Mouse (Mus musculus) intestine, embryonic 14.5 days (tissue): ENCODE data around the gene Mettl15. TPM values are rescaled to one million over a fixed set of nuclear protein-coding genes. Genes with fewer than 3 reads are reported as not detected.

Source experiments
- ATAC-seq: fragments of 200-750 bp; cut with Nextera tagmentation; replicated peaks from 2 replicates; pipeline ENCODE4 v1.8.0; 2017; ENCODE audit warnings: low read depth, moderate number of reproducible peaks, moderate TSS enrichment, moderate library complexity; ENCODE audit not compliant: low FRiP score, low TSS enrichment
- DNase-seq: peaks from one replicate; pipeline ENCODE4 v3.0.0-alpha.2; 2018; ENCODE audit warnings: low spot score
- H3K27ac ChIP-seq: fragments of 300-500 bp; sonication (generic); 2 replicates; pipeline ENCODE4 v1.5.1; 2014; ENCODE audit warnings: low read depth, mild to moderate bottlenecking, control low read depth
- H3K27me3 ChIP-seq: fragments of 300-500 bp; sonication (generic); replicated peaks from 2 replicates; pipeline ENCODE4 v1.6.1; 2014; ENCODE audit warnings: low read length, control low read depth; ENCODE audit not compliant: control insufficient read depth, insufficient read depth
- H3K36me3 ChIP-seq: fragments of 300-500 bp; sonication (generic); 2 replicates; pipeline ENCODE4 v1.6.1; 2014; ENCODE audit warnings: low read length, control low read depth; ENCODE audit not compliant: control insufficient read depth, insufficient read depth
- H3K4me1 ChIP-seq: fragments of 300-500 bp; sonication (generic); replicated peaks from 2 replicates; pipeline ENCODE4 v1.6.1; 2014; ENCODE audit warnings: low read length, control low read depth, mixed read lengths; ENCODE audit not compliant: control insufficient read depth, insufficient read depth
- H3K4me2 ChIP-seq: fragments of 300-500 bp; sonication (generic); 2 replicates; pipeline ENCODE4 v1.6.1; 2014; ENCODE audit warnings: low read length
- H3K4me3 ChIP-seq: fragments of 300-500 bp; sonication (generic); 2 replicates; pipeline ENCODE4 v1.5.1; 2014; ENCODE audit warnings: low read depth, low read length, control low read depth, mixed read lengths
- H3K9ac ChIP-seq: fragments of 300-500 bp; sonication (generic); 2 replicates; pipeline ENCODE4 v1.6.1; 2014; ENCODE audit warnings: mild to moderate bottlenecking, low read length
- H3K9me3 ChIP-seq: fragments of 300-500 bp; sonication (generic); 2 replicates; pipeline ENCODE4 v1.6.1; 2016; ENCODE audit warnings: low read length, control low read depth; ENCODE audit not compliant: control insufficient read depth
- WGBS: fragments of 180-500 bp; shearing (Covaris S2); extraction: QIAGEN DNeasy Blood & Tissue Kit; methylation state at CpG from one replicate; pipeline ENCODE4 v1.1.7; 2014; 5-methylcytosine and 5-hydroxymethylcytosine counted together
- polyA plus RNA-seq: library from polyadenylated mRNA; unstranded; fragments of >200 nt; fragmentation: Nextera tagmentation; extraction: Ambion mirVana; gene quantifications from 2 replicates; pipeline ENCODE4 v1.2.1, GENCODE M21; 2014

Gene Mettl15
- polyA plus RNA-seq, 1 experiment from 2014 or later = 10.6 TPM

DNA sequence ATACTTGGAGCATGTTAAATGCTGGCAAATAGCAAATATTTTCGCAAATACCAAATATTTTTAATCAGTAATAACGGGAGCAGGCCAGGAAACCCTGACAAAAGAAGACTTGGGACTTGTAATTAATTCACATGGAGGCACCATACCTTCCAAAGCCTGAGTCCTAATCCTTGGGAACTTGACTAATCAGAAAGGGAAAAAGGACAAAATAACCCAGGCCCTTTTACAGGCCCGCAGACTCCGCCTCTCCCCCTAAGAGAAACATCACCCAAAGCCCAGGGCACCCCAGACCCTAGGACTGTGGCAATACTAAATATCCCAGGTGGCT lies 312 bp downstream of the Mettl15 start:
- DNase-seq = no peak
- ATAC-seq = no peak
- H3K4me2 ChIP-seq = peak overlapping the region; percentile 69
- H3K9ac ChIP-seq = peak overlapping the region; percentile 70
- H3K4me1 ChIP-seq = peaks cover 11% of the 10 kb centered on the region
- H3K9me3 ChIP-seq = no peaks in the 10 kb centered on the region
- H3K27ac ChIP-seq = 0 out of 2 replicates have a peak overlapping the region, but pooled peaks have one; percentile 2
- H3K27me3 ChIP-seq = no peaks in the 10 kb centered on the region
- 6% methylated on average over 4 of the region's 4 CpGs for WGBS
- peak overlapping the region; percentile 61 for H3K4me3 ChIP-seq
- H3K36me3 ChIP-seq = 0 out of 2 replicates have a peak, but pooled peaks cover 3% of the 10 kb centered on the region

DNA sequence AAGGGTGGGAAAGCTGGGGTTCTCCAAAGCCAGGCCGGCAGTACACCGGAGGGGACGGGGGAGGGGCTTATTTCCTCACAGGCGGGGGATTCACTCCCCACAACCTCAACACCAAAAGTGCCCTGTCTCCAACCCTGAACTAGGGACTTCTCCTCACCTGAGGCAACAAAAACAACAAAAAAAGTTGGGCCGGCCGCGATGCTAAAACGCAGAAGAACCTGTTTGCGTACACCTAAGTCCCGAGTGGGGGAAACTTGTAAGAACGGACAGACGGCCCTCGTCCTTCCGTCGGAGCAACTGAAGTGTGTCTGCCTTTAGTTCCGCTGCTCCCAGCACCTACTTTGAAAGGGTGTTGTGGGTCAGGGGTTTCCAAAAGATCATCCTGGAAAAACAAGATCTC lies 2.5 kb downstream of the Mettl15 start:
- WGBS = under 1% methylated on average over 16 of the region's 16 CpGs
- no peak for ATAC-seq
- Histone ChIP-seq H3K27ac (peak overlapping the region; percentile 29; the same call in 1 of the 2 replicates), H3K9ac (peak overlapping the region; percentile 59), H3K4me3 (peak overlapping the region; percentile 60), H3K9me3 (no peaks in the 10 kb centered on the region), H3K36me3 (no peaks in the 10 kb centered on the region), H3K27me3 (no peaks in the 10 kb centered on the region), H3K4me1 (peaks cover 11% of the 10 kb centered on the region), H3K4me2 (peak overlapping the region; percentile 50)
- DNase-seq = peak; percentile 88

DNA sequence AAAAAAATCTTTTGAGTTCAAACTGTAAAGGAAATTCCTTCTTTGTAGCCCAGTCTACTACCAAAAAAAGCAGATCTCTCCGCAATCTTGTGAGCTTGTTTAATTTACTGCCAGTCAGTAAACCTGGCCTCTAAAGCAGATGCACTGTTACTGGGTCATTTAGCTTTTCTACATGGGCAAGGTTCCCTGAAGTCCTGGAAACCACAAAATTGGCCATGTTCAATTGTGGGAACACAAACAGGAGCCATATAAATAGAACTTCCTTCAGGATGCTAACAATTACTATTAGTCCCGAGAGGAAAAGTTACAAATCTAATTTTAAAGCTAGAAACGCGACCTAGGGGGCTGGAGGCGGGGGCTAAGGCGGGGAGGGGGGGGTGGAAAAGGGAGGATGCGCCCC lies 3.0 kb downstream of the Mettl15 start:
- H3K9me3 ChIP-seq = no peaks in the 10 kb centered on the region
- H3K4me1 ChIP-seq = peaks cover 11% of the 10 kb centered on the region
- H3K27me3 ChIP-seq = no peaks in the 10 kb centered on the region
- DNase-seq (peak; percentile 52), ATAC-seq (no peak)
- H3K4me3 ChIP-seq = peak overlapping the region; percentile 60
- H3K36me3 ChIP-seq = no peaks in the 10 kb centered on the region
- H3K9ac ChIP-seq = peak overlapping the region; percentile 59
- H3K4me2 ChIP-seq = peak overlapping the region; percentile 50
- 2% methylated on average over 7 of the region's 7 CpGs for WGBS
- no peak overlapping the region for H3K27ac ChIP-seq

DNA sequence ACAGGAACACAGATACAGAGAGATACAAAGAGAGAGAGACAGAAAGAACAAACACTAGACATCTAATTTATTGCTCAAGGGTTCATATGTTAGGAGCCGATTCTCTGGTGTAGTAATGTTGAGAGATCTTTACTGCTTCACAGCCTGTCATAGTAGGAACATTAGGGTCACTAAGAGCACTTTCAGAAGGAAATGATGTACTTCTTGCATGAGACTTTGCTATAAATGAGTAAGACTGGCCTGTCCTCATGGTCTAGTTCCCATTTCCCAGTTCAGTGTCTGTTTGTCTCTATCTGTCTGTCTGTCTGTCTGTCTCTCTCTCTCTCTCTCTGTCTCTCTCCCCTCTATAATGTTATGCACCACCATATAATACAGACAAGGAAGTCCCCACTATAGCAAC lies 7.5 kb downstream of the Mettl15 start:
- DNase-seq (no peak), ATAC-seq (no peak)
- H3K9me3 ChIP-seq = no peaks in the 10 kb centered on the region
- no peak overlapping the region for H3K27ac ChIP-seq
- H3K9ac ChIP-seq = no peak overlapping the region
- WGBS = 69% methylated on average over 1 of the region's 1 CpGs
- H3K4me2 ChIP-seq = no peak overlapping the region
- no peak overlapping the region for H3K4me3 ChIP-seq
- H3K27me3 ChIP-seq = no peaks in the 10 kb centered on the region
- no peaks in the 10 kb centered on the region for H3K4me1 ChIP-seq
- no peaks in the 10 kb centered on the region for H3K36me3 ChIP-seq

- no peak overlapping the region for H3K4me3 ChIP-seq
- no peak overlapping the region for H3K4me2 ChIP-seq
- no peak overlapping the region for H3K9ac ChIP-seq
- H3K27ac ChIP-seq = no peak overlapping the region
- WGBS = 84% methylated on average over 1 of the region's 1 CpGs
- H3K36me3 ChIP-seq = no peaks in the 10 kb centered on the region
- no peaks in the 10 kb centered on the region for H3K27me3 ChIP-seq
- DNase-seq (no peak), ATAC-seq (no peak)
- H3K4me1 ChIP-seq = no peaks in the 10 kb centered on the region
- no peaks in the 10 kb centered on the region for H3K9me3 ChIP-seq
Observed at GRCm38 (mm10) chr2:109262779-109263178, 17.8 kb downstream of the Mettl15 start.

GRCm38 (mm10) chr2:109241947-109242346 lies 38.6 kb downstream of the Mettl15 start:
- 72% methylated on average over 3 of the region's 3 CpGs for WGBS
- no peak overlapping the region for H3K4me2 ChIP-seq
- no peak for ATAC-seq

DNA sequence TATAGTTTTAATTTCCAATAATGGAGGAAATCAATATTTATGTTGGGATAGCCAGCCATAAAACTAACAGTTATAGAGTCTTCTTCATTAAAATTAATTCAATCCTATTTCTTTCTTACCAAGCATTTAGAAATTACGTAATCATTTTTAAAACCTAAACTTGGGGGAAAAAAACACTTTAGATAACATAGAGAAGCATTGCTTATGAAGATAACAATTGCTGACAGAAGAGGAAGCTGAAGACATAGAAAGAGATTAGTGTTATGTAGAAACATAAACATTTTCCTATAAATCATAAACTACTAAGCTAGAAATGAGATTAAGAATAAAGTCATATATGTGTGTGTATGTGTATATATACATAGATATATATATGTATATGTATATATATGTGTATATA lies 44.8 kb downstream of the Mettl15 start:
- no peak overlapping the region for H3K27ac ChIP-seq
- DNase-seq = no peak
- H3K27me3 ChIP-seq = no peaks in the 10 kb centered on the region
- no peak overlapping the region for H3K4me3 ChIP-seq
- H3K4me2 ChIP-seq = no peak overlapping the region
- WGBS = 87% methylated on average over 1 of the region's 1 CpGs
- no peak for ATAC-seq
- H3K9ac ChIP-seq = no peak overlapping the region
- no peaks in the 10 kb centered on the region for H3K9me3 ChIP-seq
- no peaks in the 10 kb centered on the region for H3K36me3 ChIP-seq
- no peaks in the 10 kb centered on the region for H3K4me1 ChIP-seq

More at GRCm38 (mm10) chr2:109241947-109242346, 38.6 kb downstream of the Mettl15 start:
- Histone ChIP-seq H3K36me3 (no peaks in the 10 kb centered on the region), H3K4me3 (no peak overlapping the region), H3K27ac (no peak overlapping the region), H3K4me1 (no peaks in the 10 kb centered on the region), H3K9ac (no peak overlapping the region), H3K9me3 (no peaks in the 10 kb centered on the region), H3K27me3 (no peaks in the 10 kb centered on the region)
- DNase-seq = no peak

- DNase-seq = no peak
- Histone ChIP-seq H3K4me2 (no peak overlapping the region), H3K9me3 (no peaks in the 10 kb centered on the region), H3K27me3 (no peaks in the 10 kb centered on the region), H3K4me3 (no peak overlapping the region), H3K4me1 (no peaks in the 10 kb centered on the region), H3K36me3 (no peaks in the 10 kb centered on the region), H3K27ac (no peak overlapping the region), H3K9ac (no peak overlapping the region)
- ATAC-seq = no peak
- 77% methylated on average over 4 of the region's 4 CpGs for WGBS
Observed at GRCm38 (mm10) chr2:109233876-109234275, 46.7 kb downstream of the Mettl15 start.

DNA sequence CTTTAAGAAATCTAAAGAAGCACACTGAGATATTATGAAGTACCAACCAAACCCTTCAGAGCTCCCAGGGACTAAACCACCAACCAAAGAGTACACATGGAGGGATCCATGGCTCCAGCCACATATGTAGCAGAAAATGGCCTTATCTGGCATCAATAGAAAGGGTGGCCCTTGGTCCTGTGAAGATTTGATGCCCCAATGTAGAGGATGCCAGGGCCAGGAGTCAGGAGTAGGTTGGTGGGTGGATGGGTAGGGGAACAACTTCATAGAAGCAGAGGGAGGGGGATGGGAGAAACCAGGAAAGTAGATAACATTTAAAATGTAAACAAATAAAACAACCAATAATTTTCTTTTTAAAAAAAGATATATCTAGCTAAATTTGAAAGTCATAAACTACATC lies 50.1 kb downstream of the Mettl15 start:
- H3K4me3 ChIP-seq = no peak overlapping the region
- no peaks in the 10 kb centered on the region for H3K4me1 ChIP-seq
- H3K27me3 ChIP-seq = no peaks in the 10 kb centered on the region
- H3K9me3 ChIP-seq = no peaks in the 10 kb centered on the region
- ATAC-seq (no peak), DNase-seq (no peak)
- no peak overlapping the region for H3K27ac ChIP-seq
- no peak overlapping the region for H3K4me2 ChIP-seq
- H3K9ac ChIP-seq = no peak overlapping the region
- no peaks in the 10 kb centered on the region for H3K36me3 ChIP-seq
